In the genomic region with DNA sequence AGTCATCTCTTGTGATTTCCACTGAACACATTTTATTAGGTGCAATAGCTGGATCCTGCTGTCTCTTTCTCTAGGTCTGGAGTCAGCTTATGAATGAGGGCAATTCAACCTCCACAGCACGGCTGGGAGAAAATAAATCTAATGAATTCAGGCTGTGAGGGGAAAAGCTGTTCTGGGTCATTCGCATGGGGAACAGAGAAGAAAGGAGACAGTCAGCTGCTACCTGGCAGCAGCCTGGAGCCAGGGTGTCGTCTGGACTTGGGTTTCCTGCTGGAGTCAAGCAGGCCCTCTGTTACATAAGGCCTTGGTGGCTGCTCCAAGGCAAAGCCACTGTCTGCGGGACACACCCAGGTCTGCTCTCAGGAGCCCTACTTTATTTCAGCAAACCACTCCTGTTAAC, we compare ENCODE assay signal across 9 mouse cellular contexts.
DNase-seq lines count a peak whose midpoint lies in the region; ATAC-seq lines count a peak whose summit lies in the region.
"Had no signal": no experiment of that assay in that cellular context is flagged by ENCODE, and none has a peak within 500 bp of the region (broad histone marks: within the 10 kb centered on the region; RNA-seq: fewer than 3 reads in every experiment).

No protein-coding gene starts in this region.

- H3K4me2 ChIP-seq in liver, embryonic 11.5 days = no peak overlapping the region

- H3K9me3 ChIP-seq in liver, embryonic 11.5 days (ENCODE audit: control insufficient read depth, low read length) = no peaks in the 10 kb centered on the region

- no peak overlapping the region for H3K27ac ChIP-seq in liver, embryonic 11.5 days (ENCODE audit: low read depth, low read length)

- intact Hi-C loops in heart, postnatal 14 days (cut with DNase I) = loop anchor here (10.0 kb wide), 1 partner anchor 78 kb away; no protein-coding TSS in a partner anchor
- intact Hi-C loops in left cerebral cortex, postnatal 10 days (cut with DNase I) = no loop called here

- 67% methylated on average over 4 of the region's 4 CpGs for WGBS in liver, embryonic 11.5 days

- peak; percentile 6 for DNase-seq in kidney, adult 9 months
- DNase-seq in kidney, postnatal 14 days = no peak
- peak; percentile 24 to 36 for DNase-seq in cerebellum, postnatal 10 days
- DNase-seq in heart, postnatal 14 days = peak; percentile 2
- peak; percentile 39 for DNase-seq in neural tube, embryonic 10.5 days (ENCODE audit: extremely low spot score, low spot score)
- no peak for DNase-seq in ovary, postnatal 10 days (ENCODE audit: low spot score)
- no peak for DNase-seq in left cerebral cortex, postnatal 10 days (ENCODE audit: extremely low spot score in 1 of 2, low spot score in 2 of 2)
- DNase-seq in liver, embryonic 11.5 days (ENCODE audit: low spot score) = no peak

- H3K9ac ChIP-seq in liver, embryonic 11.5 days (ENCODE audit: low read depth, low read length) = no peak overlapping the region

- H3K4me1 ChIP-seq in liver, embryonic 11.5 days (replicated peaks; ENCODE audit: control insufficient read depth, insufficient read depth, low read length) = no peaks in the 10 kb centered on the region

- no peaks in the 10 kb centered on the region for H3K27me3 ChIP-seq in liver, embryonic 11.5 days (replicated peaks; ENCODE audit: control insufficient read depth, insufficient read depth, low read length)

- no peaks in the 10 kb centered on the region for H3K36me3 ChIP-seq in liver, embryonic 11.5 days (ENCODE audit: control insufficient read depth, insufficient read depth, low read length)

- no peak overlapping the region for H3K4me3 ChIP-seq in liver, embryonic 11.5 days (ENCODE audit: low read depth, low read length)
- H3K4me3 ChIP-seq: erythroblast, embryonic 14.5 days had no signal

- no peak for ATAC-seq in liver, embryonic 11.5 days (replicated peaks; ENCODE audit: low FRiP score)

Comparison
In these comparisons a context has a peak if more than half of its experiments do, and no peak if none do; other contexts are left out.
1. DNase-seq: peak in kidney, adult 9 months (single experiment), cerebellum, postnatal 10 days (2 of 2), heart, postnatal 14 days (2 of 2) and neural tube, embryonic 10.5 days (single experiment); none in kidney, postnatal 14 days (single experiment), ovary, postnatal 10 days (single experiment), left cerebral cortex, postnatal 10 days (0 of 2) and liver, embryonic 11.5 days (single experiment).